Mouse (Mus musculus) lung, adult 2 months (tissue): ENCODE measurements around the gene Hyal3. TPM values are rescaled to one million over a fixed set of nuclear protein-coding genes. Genes with fewer than 3 reads are reported as not detected.

Source experiments
- DNase-seq: peaks from one replicate; pipeline ENCODE4 v3.0.0; 2022
- H3K4me1 ChIP-seq: fragments of 200-500 bp; 2 replicates; pipeline ENCODE4 v1.6.1; 2011; ENCODE audit warnings: low read length; ENCODE audit not compliant: control insufficient read depth, insufficient read depth
- H3K4me3 ChIP-seq: fragments of 200-500 bp; replicated peaks from 2 replicates; pipeline ENCODE3; 2011; ENCODE audit warnings: low read depth, mild to moderate bottlenecking, control low read depth, low read length; ENCODE audit errors: extremely low read depth
- CTCF ChIP-seq: fragments of 200-500 bp; IDR thresholded peaks from 2 replicates; pipeline ENCODE4 v1.5.1; 2011; ENCODE audit warnings: mild to moderate bottlenecking, low read length, control low read depth; ENCODE audit not compliant: insufficient read depth
- POLR2A ChIP-seq: fragments of 200-500 bp; IDR thresholded peaks from 2 replicates; pipeline ENCODE4 v1.6.1; 2011; ENCODE audit warnings: low read depth, mild to moderate bottlenecking, control low read depth, low read length, borderline replicate concordance; ENCODE audit errors: extremely low read depth
- WGBS: fragments of 180-500 bp; shearing (Covaris S2); methylation state at CpG from one replicate; pipeline ENCODE4 v1.1.7; 2018; 5-methylcytosine and 5-hydroxymethylcytosine counted together
- polyA plus RNA-seq: library from polyadenylated mRNA; depleted of rRNA; stranded (reverse); fragments of >200 nt; gene quantifications from 2 replicates; pipeline ENCODE4 v1.2.3, GENCODE M21; 2012

Hyal3 gene
- polyA plus RNA-seq, 1 experiment: 1.7 TPM

- 54% methylated on average over 6 of the region's 6 CpGs for WGBS
- no peak for DNase-seq
- no peak overlapping the region for H3K4me3 ChIP-seq
- no peak for TF ChIP-seq POLR2A
- no peak for TF ChIP-seq CTCF
- peaks cover 9% of the 10 kb centered on the region for H3K4me1 ChIP-seq
Measured at GRCm38 (mm10) chr9:107590773-107591060, 10.1 kb downstream of the Hyal3 start.

GRCm38 (mm10) chr9:107593101-107593976, 12.7 kb downstream of the Hyal3 start:
- TF ChIP-seq CTCF (no peak), POLR2A (no peak)
- 80% methylated on average over 11 of the region's 11 CpGs for WGBS
- no peak overlapping the region for H3K4me3 ChIP-seq
- peaks cover 16% of the 10 kb centered on the region for H3K4me1 ChIP-seq
- DNase-seq: no peak

- DNase-seq: no peak
- H3K4me3 ChIP-seq: no peak overlapping the region
- TF ChIP-seq CTCF (no peak), POLR2A (no peak)
- 85% methylated on average over 8 of the region's 8 CpGs for WGBS
- H3K4me1 ChIP-seq: peaks cover 16% of the 10 kb centered on the region
Measured at GRCm38 (mm10) chr9:107594281-107595062, 13.9 kb downstream of the Hyal3 start.

GRCm38 (mm10) chr9:107596619-107597569, 16.3 kb downstream of the Hyal3 start:
- H3K4me1 ChIP-seq: peaks cover 12% of the 10 kb centered on the region; the same call in 1 of the 2 replicates
- TF ChIP-seq POLR2A (no peak), CTCF (no peak)
- no peak for DNase-seq
- 70% methylated on average over 11 of the region's 11 CpGs for WGBS
- no peak overlapping the region for H3K4me3 ChIP-seq

GRCm38 (mm10) chr9:107598385-107598784, 17.8 kb downstream of the Hyal3 start:
- peaks cover 14% of the 10 kb centered on the region; the same call in 1 of the 2 replicates for H3K4me1 ChIP-seq
- no peak for DNase-seq
- WGBS: 76% methylated on average over 5 of the region's 5 CpGs
- no peak overlapping the region for H3K4me3 ChIP-seq
- no peak for TF ChIP-seq POLR2A
- TF ChIP-seq CTCF: no peak

- 89% methylated on average over 9 of the region's 9 CpGs for WGBS
- DNase-seq: no peak
- H3K4me1 ChIP-seq: peaks cover 12% of the 10 kb centered on the region; the same call in 1 of the 2 replicates
- TF ChIP-seq CTCF (no peak), POLR2A (no peak)
- no peak overlapping the region for H3K4me3 ChIP-seq
Measured at GRCm38 (mm10) chr9:107599433-107599832, 18.8 kb downstream of the Hyal3 start.

GRCm38 (mm10) chr9:107599842-107600241, 19.2 kb downstream of the Hyal3 start:
- H3K4me1 ChIP-seq: peaks cover 12% of the 10 kb centered on the region; the same call in 1 of the 2 replicates
- WGBS: 82% methylated on average over 14 of the region's 14 CpGs
- no peak overlapping the region for H3K4me3 ChIP-seq
- TF ChIP-seq CTCF (no peak), POLR2A (no peak)
- DNase-seq: no peak

- Histone ChIP-seq H3K4me3 (no peak overlapping the region), H3K4me1 (peaks cover 15% of the 10 kb centered on the region; the same call in 1 of the 2 replicates)
- no peak for DNase-seq
- 76% methylated on average over 12 of the region's 12 CpGs for WGBS
- TF ChIP-seq POLR2A (no peak), CTCF (no peak)
Measured at GRCm38 (mm10) chr9:107600745-107601144, 20.1 kb downstream of the Hyal3 start.

GRCm38 (mm10) chr9:107601275-107601674, 20.7 kb downstream of the Hyal3 start:
- WGBS: 79% methylated on average over 11 of the region's 11 CpGs
- Histone ChIP-seq H3K4me3 (no peak overlapping the region), H3K4me1 (peaks cover 15% of the 10 kb centered on the region; the same call in 1 of the 2 replicates)
- TF ChIP-seq CTCF: no peak
- no peak for TF ChIP-seq POLR2A
- no peak for DNase-seq
